Mouse (Mus musculus): Measurements from ENCODE around the gene Cntnap2. TPM values are rescaled to one million over a fixed set of nuclear protein-coding genes. Genes with fewer than 3 reads are reported as not detected.
"Not testable (repeated sequence)": the region's sequence is repeated elsewhere in the genome, so short reads cannot be mapped to it uniquely, and the experiment has no call there.

The Cntnap2 gene
- polyA plus RNA-seq, 1 experiment from 2014 or later = 7.8 TPM

DNA sequence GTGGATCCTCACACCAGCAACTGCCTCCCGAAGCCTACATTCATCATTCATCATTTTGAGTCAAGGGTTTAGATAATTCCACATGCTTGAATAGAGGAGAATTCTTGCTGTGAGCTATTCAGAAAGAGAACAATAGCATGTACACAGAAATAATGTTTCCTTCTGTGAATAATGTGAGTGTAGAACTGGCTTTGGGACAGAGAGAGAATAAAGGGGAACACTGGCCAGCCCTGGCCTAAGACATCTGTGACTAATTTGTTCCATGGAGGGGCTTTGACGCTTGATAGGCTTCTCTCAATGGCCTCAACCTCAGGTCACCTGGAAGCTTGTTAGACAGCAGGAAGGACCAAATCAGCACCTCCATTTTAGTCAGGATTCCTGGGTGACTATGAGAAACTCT is 2215.9 kb downstream of the Cntnap2 start:
- WGBS = 41% methylated on average over 2 of the region's 2 CpGs

DNA sequence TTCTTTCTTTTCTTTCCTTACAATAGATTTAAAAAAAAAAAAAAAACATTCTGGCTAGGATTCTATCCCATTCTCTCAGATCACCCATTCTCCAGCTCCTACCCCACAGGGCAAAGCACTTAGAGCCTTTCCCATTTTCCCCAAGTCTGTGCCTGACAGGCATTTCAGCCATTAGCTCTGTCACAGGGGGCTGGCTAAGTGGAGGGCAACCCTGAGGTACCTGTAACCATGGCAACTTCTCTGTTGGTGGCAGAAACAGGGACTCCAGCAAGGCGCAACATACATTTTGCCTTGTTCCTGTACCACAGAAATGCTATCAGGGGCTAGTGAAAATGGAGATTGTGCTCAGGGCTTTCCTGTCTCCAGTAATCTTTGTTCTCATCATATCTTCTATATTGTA is 2220.0 kb downstream of the Cntnap2 start:
- H3K9me3 ChIP-seq = no peaks in the 10 kb centered on the region
- no peak overlapping the region; the same call in 1 of the 2 replicates for H3K27ac ChIP-seq (replicated peaks)
- H3K4me3 ChIP-seq = no peak overlapping the region
- peaks cover 43% of the 10 kb centered on the region for H3K4me1 ChIP-seq
- WGBS = 13% methylated on average over 1 of the region's 1 CpGs
- peak; percentile 69 for DNase-seq (ENCODE audit: low spot score)
- 0 out of 2 replicates have a peak, but pooled peaks cover 5% of the 10 kb centered on the region for H3K27me3 ChIP-seq (replicated peaks; ENCODE audit: low read depth, poor library complexity, severe bottlenecking)
- H3K36me3 ChIP-seq (replicated peaks) = no peaks in the 10 kb centered on the region

More for the DNA sequence above, 2215.9 kb downstream of the Cntnap2 start:
- Histone ChIP-seq H3K4me3 (no peak overlapping the region), H3K27ac (replicated peaks) (no peak overlapping the region), H3K27me3 (replicated peaks; ENCODE audit: low read depth, poor library complexity, severe bottlenecking) (0 out of 2 replicates have a peak, but pooled peaks cover 5% of the 10 kb centered on the region), H3K9me3 (no peaks in the 10 kb centered on the region), H3K36me3 (replicated peaks) (no peaks in the 10 kb centered on the region), H3K4me1 (peaks cover 49% of the 10 kb centered on the region)
- DNase-seq (ENCODE audit: low spot score) = no peak

DNA sequence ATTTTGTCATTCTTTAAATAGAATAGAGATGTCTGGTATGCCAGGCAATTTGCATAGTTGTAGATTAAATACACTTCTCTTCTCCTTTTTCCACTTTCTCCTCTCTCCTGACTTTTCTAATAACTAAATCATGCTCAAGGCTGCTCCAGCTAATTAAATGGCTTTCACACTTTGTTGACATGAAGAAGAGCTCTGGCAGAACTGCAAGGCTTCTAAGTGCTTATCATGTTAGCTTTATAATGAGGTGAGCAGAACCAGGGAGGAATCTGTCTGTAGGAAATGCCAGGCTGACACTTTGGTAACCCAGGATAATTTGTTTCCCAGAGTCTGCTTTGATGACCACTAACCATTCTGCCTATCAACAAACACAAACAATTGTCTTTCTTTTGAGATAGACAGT is 2222.4 kb downstream of the Cntnap2 start:
- no peak overlapping the region for H3K27ac ChIP-seq (replicated peaks)
- no peaks in the 10 kb centered on the region for H3K9me3 ChIP-seq
- no peaks in the 10 kb centered on the region for H3K36me3 ChIP-seq (replicated peaks)
- H3K4me3 ChIP-seq = no peak overlapping the region
- no peak for DNase-seq (ENCODE audit: low spot score)
- H3K27me3 ChIP-seq (replicated peaks; ENCODE audit: low read depth, poor library complexity, severe bottlenecking) = no peaks in the 10 kb centered on the region
- peaks cover 40% of the 10 kb centered on the region for H3K4me1 ChIP-seq

DNA sequence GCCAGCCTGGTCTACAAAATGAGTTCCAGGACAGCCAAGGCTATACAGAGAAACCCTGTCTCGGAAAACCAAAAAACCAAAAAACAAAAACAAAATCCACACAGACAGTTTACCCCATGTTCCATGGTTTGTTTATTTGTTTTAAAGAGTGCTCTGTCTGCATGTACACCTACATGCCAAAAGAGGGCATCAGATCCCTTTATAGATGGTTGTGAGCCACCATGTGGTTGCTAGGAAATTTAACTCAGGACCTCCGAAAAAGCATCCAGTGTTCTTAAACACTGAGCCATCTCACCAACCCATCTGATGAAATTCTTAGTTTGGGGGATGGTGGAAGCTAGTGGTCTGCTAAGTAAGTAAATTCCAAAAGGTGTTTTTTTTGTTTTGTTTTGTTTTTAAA is 2225.6 kb downstream of the Cntnap2 start:
- Histone ChIP-seq H3K27me3 (replicated peaks; ENCODE audit: low read depth, poor library complexity, severe bottlenecking) (no peaks in the 10 kb centered on the region), H3K4me3 (no peak overlapping the region), H3K27ac (replicated peaks) (no peak overlapping the region), H3K36me3 (replicated peaks) (no peaks in the 10 kb centered on the region), H3K4me1 (peaks cover 25% of the 10 kb centered on the region), H3K9me3 (no peaks in the 10 kb centered on the region)
- 63% methylated on average over 2 of the region's 2 CpGs for WGBS
- no peak for DNase-seq (ENCODE audit: low spot score)

DNA sequence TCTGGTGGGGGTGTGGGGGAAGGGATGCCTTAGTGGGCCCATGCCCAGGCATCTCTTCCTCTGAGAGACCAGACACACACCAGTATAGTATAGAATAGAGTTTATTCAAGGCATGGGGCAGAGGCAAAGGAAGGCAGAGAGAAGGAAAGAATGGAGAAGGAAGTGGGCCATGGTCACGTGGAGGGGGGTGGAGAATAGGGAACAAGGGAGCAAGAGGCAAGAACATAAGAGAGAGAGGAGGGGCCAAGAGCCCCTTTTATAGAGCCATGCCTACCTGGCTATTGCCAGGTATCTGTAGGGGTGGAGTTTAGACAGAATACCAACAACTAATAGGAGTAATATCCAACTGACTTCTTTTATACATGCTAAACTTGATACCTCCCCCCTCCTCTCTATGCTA is 2226.6 kb downstream of the Cntnap2 start:
- Histone ChIP-seq H3K9me3 (no peaks in the 10 kb centered on the region), H3K4me3 (no peak overlapping the region), H3K27ac (replicated peaks) (no peak overlapping the region), H3K4me1 (peaks cover 25% of the 10 kb centered on the region), H3K27me3 (replicated peaks; ENCODE audit: low read depth, poor library complexity, severe bottlenecking) (no peaks in the 10 kb centered on the region), H3K36me3 (replicated peaks) (no peaks in the 10 kb centered on the region)
- WGBS = 57% methylated on average over 1 of the region's 1 CpGs
- DNase-seq (ENCODE audit: low spot score) = no peak

DNA sequence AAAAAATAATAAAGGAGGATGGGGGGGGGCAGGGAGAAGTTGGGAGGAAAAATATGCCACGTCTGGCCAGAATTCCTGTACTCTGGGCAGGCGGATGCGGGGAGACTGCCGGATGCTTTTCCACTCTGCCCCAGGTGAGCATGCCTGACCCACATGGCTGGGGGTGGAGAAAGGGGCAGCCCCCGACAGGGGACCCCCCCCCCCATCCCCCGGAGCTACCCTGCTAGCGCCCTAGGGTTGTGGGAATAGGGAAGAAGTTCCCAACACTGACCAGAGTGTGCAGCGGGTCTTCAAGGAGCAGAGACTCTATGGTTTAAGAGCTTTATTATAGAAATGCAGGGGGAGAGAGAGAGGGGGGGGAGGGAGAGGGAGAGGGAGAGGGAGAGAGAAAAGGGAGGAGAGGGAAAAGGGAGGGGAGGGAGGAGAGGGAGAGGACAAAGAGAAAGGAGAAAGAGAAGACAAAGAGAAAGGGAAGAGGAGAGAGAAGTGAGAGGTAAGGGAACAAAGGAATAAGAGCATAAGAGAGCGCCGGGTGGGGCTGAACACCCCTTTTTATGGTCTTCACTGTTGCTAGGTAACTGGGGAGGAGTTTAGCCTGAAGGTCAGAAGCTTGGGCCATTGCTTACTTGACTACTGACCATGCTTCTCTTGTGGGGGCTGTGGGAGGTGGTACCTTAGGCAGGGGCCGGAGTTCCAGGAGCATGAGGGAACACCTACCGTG is 2227.2 kb downstream of the Cntnap2 start:
- H3K4me3 ChIP-seq; H3K36me3 ChIP-seq (replicated peaks); DNase-seq (ENCODE audit: low spot score); H3K27me3 ChIP-seq (replicated peaks; ENCODE audit: low read depth, poor library complexity, severe bottlenecking); H3K9me3 ChIP-seq: not testable (repeated sequence)
- Histone ChIP-seq H3K27ac (replicated peaks) (peak overlapping the region; percentile 48), H3K4me1 (peaks cover 20% of the 10 kb centered on the region)
- 63% methylated on average over 12 of the region's 12 CpGs for WGBS

DNA sequence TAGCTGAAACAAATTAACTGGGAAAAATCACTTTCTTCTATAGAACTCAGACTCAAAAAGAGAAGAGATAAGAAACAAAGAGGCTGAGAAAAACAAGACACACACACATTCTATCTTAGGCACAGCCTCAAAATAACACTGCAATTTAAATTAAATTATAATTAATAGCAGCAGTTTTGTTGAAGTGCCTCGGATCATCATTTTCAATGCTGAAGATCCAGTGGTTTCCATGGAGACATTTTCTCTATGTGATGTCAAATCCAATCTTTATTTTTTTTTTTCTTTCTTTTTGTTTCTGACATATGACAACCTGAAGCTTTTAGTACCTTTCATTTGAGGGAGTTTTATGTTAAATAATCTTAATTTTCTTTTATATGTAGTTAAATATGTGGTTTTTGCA is 2228.6 kb downstream of the Cntnap2 start:
- WGBS = 74% methylated on average over 1 of the region's 1 CpGs

DNA sequence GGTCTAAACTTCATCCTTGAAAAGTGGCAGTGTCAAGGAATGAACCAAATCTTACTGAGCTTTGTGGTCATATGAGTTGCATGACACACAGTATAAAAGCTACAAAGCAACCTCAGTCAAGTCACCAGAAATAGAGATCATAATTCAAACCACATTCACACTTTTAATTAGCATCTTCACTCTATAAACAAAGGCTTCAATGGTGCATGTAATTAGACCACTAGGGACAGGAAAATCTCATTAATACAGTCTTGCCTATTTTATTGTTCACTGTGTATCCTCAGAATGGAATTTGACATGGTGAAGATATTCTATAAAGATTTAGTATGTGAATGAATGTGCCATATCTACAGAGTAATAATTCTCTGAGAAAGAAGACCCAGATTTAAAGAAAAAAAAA is 2232.8 kb downstream of the Cntnap2 start:
- no peaks in the 10 kb centered on the region for H3K9me3 ChIP-seq
- no peaks in the 10 kb centered on the region for H3K4me1 ChIP-seq
- H3K27me3 ChIP-seq (replicated peaks; ENCODE audit: low read depth, poor library complexity, severe bottlenecking) = no peaks in the 10 kb centered on the region
- no peaks in the 10 kb centered on the region for H3K36me3 ChIP-seq (replicated peaks)
- H3K4me3 ChIP-seq = no peak overlapping the region
- no peak overlapping the region for H3K27ac ChIP-seq (replicated peaks)
- DNase-seq (ENCODE audit: low spot score) = no peak

More for the DNA sequence above, 2228.6 kb downstream of the Cntnap2 start:
- Histone ChIP-seq H3K4me3 (no peak overlapping the region), H3K27me3 (replicated peaks; ENCODE audit: low read depth, poor library complexity, severe bottlenecking) (no peaks in the 10 kb centered on the region), H3K36me3 (replicated peaks) (no peaks in the 10 kb centered on the region), H3K4me1 (peaks cover 15% of the 10 kb centered on the region), H3K27ac (replicated peaks) (no peak overlapping the region), H3K9me3 (no peaks in the 10 kb centered on the region)
- DNase-seq (ENCODE audit: low spot score) = no peak

DNA sequence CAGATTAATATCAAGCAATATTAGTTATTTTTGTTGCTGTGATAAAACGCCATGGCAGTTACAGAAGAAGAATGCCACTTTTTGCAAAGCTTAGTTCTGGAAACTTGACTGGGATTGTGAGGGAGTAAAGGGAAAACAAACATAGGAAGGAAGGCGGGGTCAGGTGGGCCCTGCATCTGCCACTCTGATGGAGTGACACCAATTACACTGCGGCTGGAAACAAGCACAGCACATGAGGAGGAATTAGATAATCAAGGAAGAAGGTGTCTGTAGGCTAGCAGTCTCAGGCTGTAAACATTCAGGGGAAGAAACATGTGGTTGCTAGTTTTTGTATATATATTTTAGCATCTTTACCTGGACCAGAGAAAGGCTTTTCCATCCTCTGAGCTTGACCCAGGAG is 2233.3 kb downstream of the Cntnap2 start:
- no peak for DNase-seq (ENCODE audit: low spot score)
- Histone ChIP-seq H3K36me3 (replicated peaks) (no peaks in the 10 kb centered on the region), H3K27ac (replicated peaks) (no peak overlapping the region), H3K4me3 (no peak overlapping the region), H3K4me1 (no peaks in the 10 kb centered on the region), H3K9me3 (no peaks in the 10 kb centered on the region), H3K27me3 (replicated peaks; ENCODE audit: low read depth, poor library complexity, severe bottlenecking) (no peaks in the 10 kb centered on the region)
- WGBS = 80% methylated on average over 3 of the region's 3 CpGs

DNA sequence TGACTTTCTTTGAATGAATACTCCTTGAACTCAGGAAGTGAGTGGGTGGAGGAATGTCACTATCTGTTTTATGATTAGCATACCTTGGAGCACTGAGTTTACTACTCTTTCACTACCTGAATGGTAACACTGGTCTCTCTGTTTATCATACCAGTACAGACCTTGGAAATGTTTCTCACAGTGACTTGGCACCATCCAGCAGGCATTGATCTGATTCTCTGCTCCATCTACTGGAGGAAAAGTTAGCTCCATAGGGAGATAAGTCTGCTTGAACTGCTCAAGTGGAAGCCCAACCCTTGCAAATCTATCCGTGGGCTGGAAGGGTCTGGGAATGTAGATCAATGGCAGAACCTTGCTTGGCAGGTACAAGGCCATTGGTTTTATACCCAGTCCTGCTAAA is 2235.3 kb downstream of the Cntnap2 start:
- H3K27ac ChIP-seq (replicated peaks) = no peak overlapping the region
- H3K27me3 ChIP-seq (replicated peaks; ENCODE audit: low read depth, poor library complexity, severe bottlenecking) = no peaks in the 10 kb centered on the region
- no peaks in the 10 kb centered on the region for H3K9me3 ChIP-seq
- 47% methylated on average over 1 of the region's 1 CpGs for WGBS
- no peaks in the 10 kb centered on the region for H3K36me3 ChIP-seq (replicated peaks)
- no peak overlapping the region for H3K4me3 ChIP-seq
- DNase-seq (ENCODE audit: low spot score) = no peak
- no peaks in the 10 kb centered on the region for H3K4me1 ChIP-seq

DNA sequence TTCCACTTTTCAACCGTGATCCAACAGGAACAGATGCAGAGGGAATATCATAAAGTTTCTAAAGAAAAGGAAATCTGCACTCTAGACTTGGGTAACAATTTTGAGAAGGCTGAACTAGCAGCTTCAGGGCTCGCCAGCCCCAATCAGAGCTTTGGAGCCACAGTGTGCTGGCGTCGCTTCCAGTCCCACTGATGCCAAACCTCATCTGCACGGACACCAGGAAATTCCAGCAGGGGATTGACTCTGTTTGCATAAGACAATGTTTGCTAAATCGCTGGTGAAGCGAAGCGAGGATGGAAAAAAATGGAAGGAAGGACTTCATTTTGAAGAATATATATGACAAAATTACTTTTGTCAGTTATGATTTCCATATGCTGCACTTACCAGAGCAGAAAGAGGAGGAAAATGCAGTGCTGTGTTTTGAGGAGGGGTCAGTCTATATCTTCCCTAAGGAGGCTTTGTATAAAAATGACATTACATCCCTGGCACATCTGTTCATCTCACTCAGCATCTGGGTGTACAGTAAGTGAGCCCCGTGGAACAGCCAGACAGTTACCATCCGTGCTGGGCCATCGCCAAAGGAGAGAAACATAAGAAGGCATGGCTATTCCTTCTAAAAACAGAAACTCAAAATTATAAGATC is 2245.8 kb downstream of the Cntnap2 start:
- DNase-seq (ENCODE audit: low spot score) = no peak
- WGBS = 75% methylated on average over 11 of the region's 11 CpGs
- Histone ChIP-seq H3K4me1 (peaks cover 8% of the 10 kb centered on the region), H3K27ac (replicated peaks) (no peak overlapping the region), H3K27me3 (replicated peaks; ENCODE audit: low read depth, poor library complexity, severe bottlenecking) (no peaks in the 10 kb centered on the region), H3K9me3 (no peaks in the 10 kb centered on the region), H3K4me3 (no peak overlapping the region), H3K36me3 (replicated peaks) (no peaks in the 10 kb centered on the region)

DNA sequence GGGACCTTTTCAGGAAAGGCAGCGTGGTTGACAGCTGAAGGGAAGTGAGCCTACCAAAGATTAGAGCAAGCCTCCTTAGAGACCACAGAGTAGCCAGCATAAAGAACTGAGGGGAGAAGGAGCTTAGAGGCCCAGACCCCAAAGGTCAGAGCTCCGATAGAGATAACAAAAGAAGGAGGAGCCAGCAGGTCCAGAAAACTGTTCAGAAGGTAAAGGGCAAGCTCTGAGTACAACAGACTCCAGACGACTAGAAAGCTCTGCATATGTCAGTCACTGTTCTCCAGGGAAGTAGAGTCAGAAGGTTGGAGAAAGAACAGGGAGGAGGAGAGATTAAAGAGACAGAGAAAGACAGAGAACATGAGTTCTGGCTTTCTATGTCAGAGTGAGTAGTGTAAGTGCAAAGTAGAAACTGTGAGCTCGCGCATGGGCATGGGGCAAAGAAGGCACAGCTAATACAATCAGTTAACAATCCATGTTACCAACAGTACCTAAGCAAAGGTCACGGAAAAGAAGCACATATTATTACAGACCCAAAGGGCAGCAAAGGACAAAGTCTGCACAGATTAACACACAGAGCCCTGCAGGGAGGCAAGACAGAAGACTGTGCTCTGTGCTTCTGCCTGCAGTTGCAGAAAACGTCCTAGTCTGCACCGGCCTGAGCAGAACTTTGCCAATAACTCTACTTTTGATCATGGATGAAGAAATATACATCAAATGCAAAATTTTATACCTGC is 2247.1 kb downstream of the Cntnap2 start:
- Histone ChIP-seq H3K9me3 (no peaks in the 10 kb centered on the region), H3K4me3 (no peak overlapping the region), H3K4me1 (peaks cover 8% of the 10 kb centered on the region), H3K36me3 (replicated peaks) (no peaks in the 10 kb centered on the region), H3K27me3 (replicated peaks; ENCODE audit: low read depth, poor library complexity, severe bottlenecking) (no peaks in the 10 kb centered on the region), H3K27ac (replicated peaks) (no peak overlapping the region)
- 60% methylated on average over 8 of the region's 8 CpGs for WGBS
- DNase-seq (ENCODE audit: low spot score) = no peak

DNA sequence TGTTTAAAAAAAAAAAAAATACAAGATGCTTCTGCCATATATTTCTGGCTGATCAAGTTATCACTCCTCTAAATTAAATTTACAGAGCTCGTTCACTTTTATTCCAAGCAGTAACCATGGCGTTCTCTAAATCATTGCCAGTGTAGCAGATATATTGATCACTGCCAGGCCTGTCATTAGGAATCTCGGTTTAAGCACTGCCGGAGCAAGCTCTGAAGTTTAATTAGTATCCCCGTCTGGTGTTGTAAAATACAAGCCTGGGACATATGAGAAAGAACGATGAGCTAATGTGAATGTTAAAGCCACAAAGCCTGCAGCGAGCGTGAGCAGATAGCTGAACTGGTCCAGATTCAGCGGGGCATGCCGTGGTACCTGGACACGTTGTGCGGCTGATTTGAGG is 2247.8 kb downstream of the Cntnap2 start:
- H3K36me3 ChIP-seq (replicated peaks) = no peaks in the 10 kb centered on the region
- H3K9me3 ChIP-seq = no peaks in the 10 kb centered on the region
- no peak overlapping the region for H3K27ac ChIP-seq (replicated peaks)
- no peak overlapping the region for H3K4me3 ChIP-seq
- peaks cover 8% of the 10 kb centered on the region for H3K4me1 ChIP-seq
- H3K27me3 ChIP-seq (replicated peaks; ENCODE audit: low read depth, poor library complexity, severe bottlenecking) = no peaks in the 10 kb centered on the region
- 88% methylated on average over 12 of the region's 12 CpGs for WGBS
- no peak for DNase-seq (ENCODE audit: low spot score)
